Mouse (Mus musculus): Measurements from ENCODE around the gene Slc4a1ap. TPM values are rescaled to one million over a fixed set of nuclear protein-coding genes. Genes with fewer than 3 reads are reported as not detected.
"Not testable (repeated sequence)": the region's sequence is repeated elsewhere in the genome, so short reads cannot be mapped to it uniquely, and the experiment has no call there.

The Slc4a1ap gene
- total and polyA plus RNA-seq, 2 experiments from 2014 or later, result 32.5 to 43.4 TPM

DNA sequence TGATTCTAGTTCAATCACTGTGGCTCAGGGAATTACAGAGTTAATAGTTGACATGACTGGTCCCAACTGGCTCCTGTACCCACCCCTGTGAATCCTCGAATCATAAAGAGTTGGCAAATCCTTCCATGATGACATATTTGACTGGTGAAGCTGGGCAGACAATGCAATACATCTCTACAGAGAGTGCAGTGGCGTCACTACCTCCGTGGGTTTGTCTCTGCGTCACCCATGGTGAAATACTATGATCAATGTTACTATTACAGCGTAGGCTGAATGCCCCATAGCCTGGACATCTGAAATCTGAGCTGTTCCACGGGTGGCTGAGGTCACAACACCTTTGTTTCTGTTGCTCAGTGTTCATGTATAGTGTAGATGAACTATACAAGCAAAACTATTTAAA lies 54.5 kb downstream of the Slc4a1ap start:
- H3K9ac ChIP-seq (replicated peaks; ENCODE audit: low read length), result no peak overlapping the region
- WGBS, result 74% methylated on average over 6 of the region's 6 CpGs
- no peak overlapping the region for H3K4me3 ChIP-seq (ENCODE audit: low read length)
- no peaks in the 10 kb centered on the region for H3K4me1 ChIP-seq (ENCODE audit: insufficient read depth, low read length)
- ATAC-seq (no peak), DNase-seq (ENCODE audit: low spot score) (no peak)
- H3K9me3 ChIP-seq (ENCODE audit: low read length), result no peaks in the 10 kb centered on the region
- H3K36me3 ChIP-seq (ENCODE audit: insufficient read depth, low read length), result no peaks in the 10 kb centered on the region
- H3K4me2 ChIP-seq (ENCODE audit: low read depth, low read length), result no peak overlapping the region
- no peak overlapping the region for H3K27ac ChIP-seq
- no peaks in the 10 kb centered on the region for H3K27me3 ChIP-seq (ENCODE audit: insufficient read depth, low read length)
- no peak for TF ChIP-seq CTCF (IDR thresholded peaks at IDR 0.05; ENCODE audit: low read depth)

DNA sequence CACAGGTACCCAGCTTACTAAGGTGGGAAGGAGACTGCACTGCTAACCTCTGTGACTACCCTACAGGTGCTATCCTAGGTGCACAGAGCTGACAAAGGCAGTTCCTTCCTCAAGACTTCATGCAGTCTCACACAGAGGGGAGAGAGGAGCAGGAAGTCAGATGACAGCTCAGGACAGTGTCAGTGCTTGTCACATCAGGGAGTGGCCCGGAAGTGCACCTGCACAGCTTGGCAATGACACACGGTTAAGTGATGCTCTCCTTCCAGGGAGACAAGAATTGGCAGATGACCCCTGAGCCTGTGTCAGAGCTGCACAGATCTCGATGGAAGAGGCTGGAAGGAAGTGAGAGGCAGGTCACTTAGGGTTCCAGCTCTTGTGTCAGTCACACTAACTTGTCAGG lies 55.1 kb downstream of the Slc4a1ap start:
- Histone ChIP-seq H3K9me3 (ENCODE audit: low read length) (no peaks in the 10 kb centered on the region), H3K4me1 (ENCODE audit: insufficient read depth, low read length) (no peaks in the 10 kb centered on the region), H3K4me2 (ENCODE audit: low read depth, low read length) (no peak overlapping the region), H3K36me3 (ENCODE audit: insufficient read depth, low read length) (no peaks in the 10 kb centered on the region), H3K27me3 (ENCODE audit: insufficient read depth, low read length) (no peaks in the 10 kb centered on the region), H3K27ac (no peak overlapping the region), H3K9ac (replicated peaks; ENCODE audit: low read length) (no peak overlapping the region), H3K4me3 (ENCODE audit: low read length) (no peak overlapping the region)
- ATAC-seq (no peak), DNase-seq (ENCODE audit: low spot score) (no peak)
- TF ChIP-seq CTCF (IDR thresholded peaks at IDR 0.05; ENCODE audit: low read depth), result no peak
- 77% methylated on average over 3 of the region's 3 CpGs for WGBS

DNA sequence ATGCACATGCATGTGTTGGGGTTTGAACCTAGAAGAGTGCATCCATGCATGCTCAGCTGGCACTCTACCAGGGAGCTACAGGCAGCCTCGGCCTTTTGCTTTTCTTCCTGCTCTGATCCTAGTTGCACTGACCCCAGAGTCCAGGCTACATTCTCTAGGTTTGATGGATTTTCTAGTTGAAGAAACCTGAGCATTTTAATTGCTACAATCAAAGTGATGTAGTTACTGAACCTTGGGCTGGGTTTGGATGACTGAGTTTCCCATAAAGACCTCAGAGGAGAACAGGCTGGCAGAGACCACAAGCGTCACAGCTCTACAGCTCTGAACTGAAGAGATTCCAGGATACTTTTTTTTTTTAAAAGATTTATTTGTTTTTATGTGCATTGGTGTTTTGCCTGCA lies 56.5 kb downstream of the Slc4a1ap start:
- Histone ChIP-seq H3K4me2 (ENCODE audit: low read depth, low read length) (no peak overlapping the region), H3K36me3 (ENCODE audit: insufficient read depth, low read length) (no peaks in the 10 kb centered on the region), H3K9ac (replicated peaks; ENCODE audit: low read length) (no peak overlapping the region), H3K4me3 (ENCODE audit: low read length) (no peak overlapping the region), H3K9me3 (ENCODE audit: low read length) (no peaks in the 10 kb centered on the region), H3K27ac (no peak overlapping the region), H3K27me3 (ENCODE audit: insufficient read depth, low read length) (no peaks in the 10 kb centered on the region), H3K4me1 (ENCODE audit: insufficient read depth, low read length) (no peaks in the 10 kb centered on the region)
- DNase-seq (ENCODE audit: low spot score) (no peak), ATAC-seq (no peak)
- no peak for TF ChIP-seq CTCF (IDR thresholded peaks at IDR 0.05; ENCODE audit: low read depth)
- WGBS, result 70% methylated on average over 2 of the region's 2 CpGs

DNA sequence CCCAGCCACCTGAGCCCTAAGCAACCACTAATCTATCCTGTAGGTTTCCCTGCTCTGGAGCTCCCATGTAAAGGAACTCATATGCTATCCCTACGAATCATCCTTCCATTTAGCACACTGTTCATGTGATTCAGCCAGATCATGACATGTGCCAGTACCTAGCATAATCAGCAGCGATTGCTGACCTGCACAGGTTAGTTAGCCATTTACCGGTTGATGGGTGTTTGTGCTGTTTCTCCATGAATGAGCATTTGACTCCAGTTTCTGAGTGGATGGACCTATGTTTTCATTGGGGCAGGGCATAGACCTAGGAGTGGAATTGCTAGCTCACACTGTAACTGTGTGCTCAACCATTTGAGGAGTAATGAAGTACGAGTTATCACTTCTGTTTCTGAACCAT lies 58.7 kb downstream of the Slc4a1ap start:
- H3K9ac ChIP-seq (replicated peaks; ENCODE audit: low read length), result no peak overlapping the region
- no peak overlapping the region for H3K27ac ChIP-seq
- H3K9me3 ChIP-seq (ENCODE audit: low read length), result no peaks in the 10 kb centered on the region
- no peak overlapping the region for H3K4me2 ChIP-seq (ENCODE audit: low read depth, low read length)
- H3K36me3 ChIP-seq (ENCODE audit: insufficient read depth, low read length), result no peaks in the 10 kb centered on the region
- 91% methylated on average over 4 of the region's 4 CpGs for WGBS
- H3K4me3 ChIP-seq (ENCODE audit: low read length), result no peak overlapping the region
- no peak for TF ChIP-seq CTCF (IDR thresholded peaks at IDR 0.05; ENCODE audit: low read depth)
- ATAC-seq, result no peak
- no peak for DNase-seq (ENCODE audit: low spot score)
- H3K27me3 ChIP-seq (ENCODE audit: insufficient read depth, low read length), result no peaks in the 10 kb centered on the region
- H3K4me1 ChIP-seq (ENCODE audit: insufficient read depth, low read length), result no peaks in the 10 kb centered on the region

DNA sequence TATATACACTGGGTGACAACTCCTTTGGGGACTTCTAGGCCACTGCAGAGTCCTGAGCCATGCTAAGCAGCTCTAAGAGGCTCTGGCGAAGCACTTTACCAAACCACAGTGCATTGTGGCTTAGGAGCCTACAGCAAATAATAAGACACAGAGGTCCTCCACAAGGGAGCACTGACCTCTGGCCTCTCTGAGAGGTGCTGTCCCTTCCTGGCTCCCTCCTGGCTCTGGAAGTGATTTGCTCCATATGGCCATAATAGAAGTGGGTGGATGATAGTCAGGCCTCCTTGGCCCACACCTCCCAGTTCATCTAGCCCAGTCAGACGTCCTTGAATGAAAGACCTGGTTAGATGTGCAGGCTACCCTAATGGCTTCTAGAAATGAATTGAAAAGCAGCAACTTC lies 61.2 kb downstream of the Slc4a1ap start:
- no peak for ATAC-seq
- Histone ChIP-seq H3K4me3 (ENCODE audit: low read length) (no peak overlapping the region), H3K9ac (replicated peaks; ENCODE audit: low read length) (no peak overlapping the region), H3K9me3 (ENCODE audit: low read length) (no peaks in the 10 kb centered on the region), H3K36me3 (ENCODE audit: insufficient read depth, low read length) (no peaks in the 10 kb centered on the region), H3K4me2 (ENCODE audit: low read depth, low read length) (no peak overlapping the region), H3K4me1 (ENCODE audit: insufficient read depth, low read length) (no peaks in the 10 kb centered on the region), H3K27me3 (ENCODE audit: insufficient read depth, low read length) (no peaks in the 10 kb centered on the region), H3K27ac (no peak overlapping the region)
- no peak for TF ChIP-seq CTCF (IDR thresholded peaks at IDR 0.05; ENCODE audit: low read depth)
- 78% methylated on average over 2 of the region's 2 CpGs for WGBS
- DNase-seq (ENCODE audit: low spot score), result no peak

DNA sequence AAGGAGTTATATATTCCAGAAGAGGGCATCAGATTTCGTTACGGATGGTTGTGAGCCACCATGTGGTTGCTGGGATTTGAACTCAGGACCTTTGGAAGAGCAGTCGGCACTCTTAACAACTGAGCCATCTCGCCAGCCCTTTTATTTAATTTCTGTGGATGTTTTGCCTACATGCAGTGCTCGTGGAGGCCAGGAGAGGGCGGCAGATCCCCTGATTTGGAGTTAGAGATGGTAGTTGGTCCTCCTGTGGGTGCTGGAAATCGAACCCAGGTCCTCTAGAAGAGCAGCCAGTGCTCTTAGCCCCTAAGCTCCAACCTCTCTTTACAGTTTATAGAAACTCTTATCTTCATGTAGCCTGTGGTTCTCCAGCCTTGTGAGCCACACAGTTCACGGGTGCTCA lies 61.9 kb downstream of the Slc4a1ap start:
- DNase-seq (ENCODE audit: low spot score); H3K4me1 ChIP-seq (ENCODE audit: insufficient read depth, low read length); H3K4me3 ChIP-seq (ENCODE audit: low read length); H3K9me3 ChIP-seq (ENCODE audit: low read length); H3K36me3 ChIP-seq (ENCODE audit: insufficient read depth, low read length); H3K4me2 ChIP-seq (ENCODE audit: low read depth, low read length); H3K27me3 ChIP-seq (ENCODE audit: insufficient read depth, low read length); H3K9ac ChIP-seq (replicated peaks; ENCODE audit: low read length); H3K27ac ChIP-seq; ATAC-seq: not testable (repeated sequence)
- 85% methylated on average over 8 of the region's 8 CpGs for WGBS
- peak; percentile 28; the same call in 1 of the 2 replicates for TF ChIP-seq CTCF (IDR thresholded peaks at IDR 0.05; ENCODE audit: low read depth)

DNA sequence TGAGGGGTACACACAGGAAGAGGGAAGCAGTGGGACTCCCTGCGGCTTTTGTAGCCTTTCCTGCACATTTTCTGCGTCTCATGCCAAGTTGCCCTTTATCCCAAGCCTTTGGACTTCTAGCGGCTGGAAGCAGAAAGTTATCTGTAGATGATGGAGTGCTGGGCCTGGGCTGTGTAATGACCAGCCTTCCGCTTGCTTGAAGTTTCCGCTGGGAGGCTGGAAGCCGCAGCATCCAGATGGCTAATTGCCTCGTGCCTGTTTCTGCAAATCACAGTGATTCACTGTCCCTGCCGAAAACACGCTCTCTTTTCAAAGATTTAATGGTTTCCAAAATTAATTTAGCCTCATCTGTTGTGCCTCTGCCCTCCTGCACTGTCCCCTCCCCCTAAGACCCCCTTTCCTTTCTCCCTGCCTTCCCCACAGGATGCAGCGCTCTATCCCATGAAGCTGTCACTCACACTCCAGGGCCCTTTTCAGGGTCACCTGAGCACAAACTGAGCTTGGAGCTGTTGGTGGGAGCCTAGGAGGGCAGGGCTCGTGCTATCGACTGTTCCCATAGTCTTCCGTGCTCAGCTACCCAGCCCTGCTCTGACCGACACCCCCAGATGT lies 63.0 kb downstream of the Slc4a1ap start:
- no peak overlapping the region for H3K9ac ChIP-seq (replicated peaks; ENCODE audit: low read length)
- no peak for TF ChIP-seq CTCF (IDR thresholded peaks at IDR 0.05; ENCODE audit: low read depth)
- no peaks in the 10 kb centered on the region for H3K4me1 ChIP-seq (ENCODE audit: insufficient read depth, low read length)
- H3K4me2 ChIP-seq (ENCODE audit: low read depth, low read length), result no peak overlapping the region
- no peaks in the 10 kb centered on the region for H3K27me3 ChIP-seq (ENCODE audit: insufficient read depth, low read length)
- DNase-seq (ENCODE audit: low spot score) (peak; percentile 23), ATAC-seq (no peak)
- H3K27ac ChIP-seq, result no peak overlapping the region
- H3K4me3 ChIP-seq (ENCODE audit: low read length), result no peak overlapping the region
- 58% methylated on average over 14 of the region's 14 CpGs for WGBS
- no peaks in the 10 kb centered on the region for H3K36me3 ChIP-seq (ENCODE audit: insufficient read depth, low read length)
- no peaks in the 10 kb centered on the region for H3K9me3 ChIP-seq (ENCODE audit: low read length)
